ENCODE assay signal across 8 mouse cellular contexts in the genomic region with DNA sequence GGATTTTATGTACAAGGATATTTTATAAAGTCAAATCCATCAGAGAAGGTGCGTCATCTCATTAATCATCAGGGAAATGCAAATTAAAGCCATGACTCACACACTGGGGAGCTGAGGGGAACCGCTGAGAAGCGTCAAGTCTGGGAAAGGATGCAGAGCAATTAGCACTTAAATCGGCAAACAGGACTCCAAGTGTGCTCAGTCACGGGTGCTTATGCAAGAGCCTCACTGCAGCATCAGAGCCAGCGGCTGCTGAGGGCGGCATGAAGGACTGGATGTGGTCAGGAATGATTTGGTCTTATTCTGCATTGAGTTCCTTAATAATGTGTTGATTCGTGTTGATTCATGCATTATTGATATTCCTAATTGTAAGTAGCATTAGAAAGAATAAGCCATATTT.
DNase-seq lines count a peak whose midpoint lies in the region; ATAC-seq and TF ChIP-seq lines count a peak whose summit lies in the region.

No protein-coding gene starts in this region.

- 11% methylated on average over 8 of the region's 8 CpGs for WGBS in neural tube, embryonic 11.5 days
- 13% methylated on average over 8 of the region's 8 CpGs for WGBS in heart, embryonic 11.5 days (ENCODE audit: insufficient replicate concordance)
- 6% methylated on average over 8 of the region's 8 CpGs for WGBS in neural tube, embryonic 15.5 days
- WGBS in kidney, adult 2 months: 54% methylated on average over 8 of the region's 8 CpGs

- no peak overlapping the region for H3K4me3 ChIP-seq in neural tube, embryonic 11.5 days (ENCODE audit: low read depth, low read length)
- peak overlapping the region; percentile 20; the same call in 1 of the 2 replicates for H3K4me3 ChIP-seq in heart, embryonic 11.5 days (ENCODE audit: low read depth, low read length)
- H3K4me3 ChIP-seq in neural tube, embryonic 15.5 days (replicated peaks): peak overlapping the region; percentile 15; the same call in 1 of the 2 replicates
- H3K4me3 ChIP-seq in kidney, adult 2 months (ENCODE audit: insufficient read depth, low read depth, low read length): no peak overlapping the region

- H3K27me3 ChIP-seq in neural tube, embryonic 11.5 days (ENCODE audit: control insufficient read depth, insufficient read depth, low read length): no peaks in the 10 kb centered on the region
- no peaks in the 10 kb centered on the region for H3K27me3 ChIP-seq in heart, embryonic 11.5 days (ENCODE audit: control insufficient read depth, insufficient read depth, low read length)
- no peaks in the 10 kb centered on the region for H3K27me3 ChIP-seq in neural tube, embryonic 15.5 days (replicated peaks)
- H3K27me3 ChIP-seq in kidney, adult 2 months (replicated peaks; ENCODE audit: control insufficient read depth, insufficient read depth, low read length): no peaks in the 10 kb centered on the region

- H3K4me1 ChIP-seq in neural tube, embryonic 11.5 days (ENCODE audit: control insufficient read depth, insufficient read depth, low read length): peaks cover 9% of the 10 kb centered on the region; the same call in 1 of the 2 replicates
- H3K4me1 ChIP-seq in heart, embryonic 11.5 days (ENCODE audit: control insufficient read depth, insufficient read depth, low read length): peaks cover 14% of the 10 kb centered on the region; the same call in 1 of the 2 replicates
- peaks cover 22% of the 10 kb centered on the region for H3K4me1 ChIP-seq in neural tube, embryonic 15.5 days
- H3K4me1 ChIP-seq in kidney, adult 2 months (ENCODE audit: control insufficient read depth, insufficient read depth, low read length): no peaks in the 10 kb centered on the region

- H3K36me3 ChIP-seq in neural tube, embryonic 11.5 days (ENCODE audit: control insufficient read depth, insufficient read depth, low read length): no peaks in the 10 kb centered on the region; the same call in 1 of the 2 replicates
- no peaks in the 10 kb centered on the region for H3K36me3 ChIP-seq in heart, embryonic 11.5 days (ENCODE audit: control insufficient read depth, insufficient read depth, low read length)
- peaks cover 6% of the 10 kb centered on the region; the same call in 1 of the 2 replicates for H3K36me3 ChIP-seq in neural tube, embryonic 15.5 days
- H3K36me3 ChIP-seq in kidney, adult 2 months (ENCODE audit: control insufficient read depth, insufficient read depth, low read length): peaks cover 4% of the 10 kb centered on the region

- no peak overlapping the region; the same call in 1 of the 2 replicates for H3K4me2 ChIP-seq in neural tube, embryonic 11.5 days (ENCODE audit: low read depth)
- H3K4me2 ChIP-seq in heart, embryonic 11.5 days: peak overlapping the region; percentile 62
- peak overlapping the region; percentile 47 for H3K4me2 ChIP-seq in neural tube, embryonic 15.5 days

- no peak overlapping the region for H3K9ac ChIP-seq in neural tube, embryonic 11.5 days (ENCODE audit: low read length)
- H3K9ac ChIP-seq in heart, embryonic 11.5 days (ENCODE audit: low read depth, low read length): no peak overlapping the region
- H3K9ac ChIP-seq in neural tube, embryonic 15.5 days (replicated peaks): peak overlapping the region; percentile 34; the same call in 1 of the 2 replicates

- 0 out of 2 replicates have a peak, but pooled peaks have one; percentile 23 for ATAC-seq in neural tube, embryonic 11.5 days (ENCODE audit: insufficient read depth, low FRiP score, low TSS enrichment)
- no peak for ATAC-seq in heart, embryonic 11.5 days (replicated peaks; ENCODE audit: insufficient number of reproducible peaks, low FRiP score, low TSS enrichment)
- peak; percentile 87 for ATAC-seq in neural tube, embryonic 15.5 days (ENCODE audit: low FRiP score)

- no peak for TF ChIP-seq CTCF in kidney, adult 2 months (conservative IDR thresholded peaks at IDR 0.05; ENCODE audit: insufficient read depth, insufficient read length, low read depth, low read length)

- intact Hi-C loops in left cerebral cortex, postnatal 4 days (cut with DNase I): loop anchor here (5.0 kb wide), 1 partner anchor 50 kb away; no protein-coding TSS in a partner anchor

- peak overlapping the region; percentile 68; the same call in 1 of the 2 replicates for H3K27ac ChIP-seq in neural tube, embryonic 11.5 days (ENCODE audit: low read depth, low read length)
- H3K27ac ChIP-seq in heart, embryonic 11.5 days (ENCODE audit: low read depth, low read length): peak overlapping the region; percentile 60
- peak overlapping the region; percentile 85 for H3K27ac ChIP-seq in neural tube, embryonic 15.5 days (replicated peaks)
- H3K27ac ChIP-seq in kidney, adult 2 months (ENCODE audit: insufficient read depth, low read depth, low read length): no peak overlapping the region

- TF ChIP-seq POLR2A in kidney, adult 2 months (IDR thresholded peaks at IDR 0.05; ENCODE audit: low read depth, low read length): no peak

- no peaks in the 10 kb centered on the region for H3K9me3 ChIP-seq in neural tube, embryonic 11.5 days (ENCODE audit: control insufficient read depth, low read length)
- H3K9me3 ChIP-seq in heart, embryonic 11.5 days (replicated peaks; ENCODE audit: control insufficient read depth, low read length): no peaks in the 10 kb centered on the region
- no peaks in the 10 kb centered on the region for H3K9me3 ChIP-seq in neural tube, embryonic 15.5 days (replicated peaks)

- peak; percentile 40 for DNase-seq in neural tube, embryonic 11.5 days (ENCODE audit: low spot score)
- DNase-seq in neural tube, embryonic 10.5 days (ENCODE audit: extremely low spot score, low spot score): no peak
- DNase-seq in cerebellum, postnatal 25 days: peak; percentile 73 to 76
- peak; percentile 37 for DNase-seq in left cerebral cortex, postnatal 4 days
- no peak for DNase-seq in kidney, adult 2 months
- no peak for DNase-seq in natural killer cell, adult 2 months (ENCODE audit: low spot score in 2 of 2)

Comparison
In these comparisons a context has a peak if more than half of its experiments do, and no peak if none do; other contexts are left out.
1. DNase-seq: peak in neural tube, embryonic 11.5 days (single experiment), cerebellum, postnatal 25 days (2 of 2) and left cerebral cortex, postnatal 4 days (single experiment); none in neural tube, embryonic 10.5 days (single experiment), kidney, adult 2 months (single experiment) and natural killer cell, adult 2 months (0 of 2).
2. H3K4me3 ChIP-seq: peak in heart, embryonic 11.5 days (single experiment) and neural tube, embryonic 15.5 days (single experiment); none in neural tube, embryonic 11.5 days (single experiment) and kidney, adult 2 months (single experiment).